Mouse (Mus musculus) liver, postnatal 0 days (tissue): ENCODE data around the gene Hoxc12.

Experiments used
- CTCF ChIP-seq: sonication (generic); IDR thresholded peaks from 2 replicates; pipeline ENCODE4 v1.5.1; 2016; ENCODE audit warnings: antibody characterized with exemption, low read depth
- EP300 ChIP-seq: IDR thresholded peaks from 2 replicates; pipeline ENCODE4 v1.6.1; 2016; ENCODE audit warnings: antibody characterized with exemption, low read depth, mild to moderate bottlenecking

DNA sequence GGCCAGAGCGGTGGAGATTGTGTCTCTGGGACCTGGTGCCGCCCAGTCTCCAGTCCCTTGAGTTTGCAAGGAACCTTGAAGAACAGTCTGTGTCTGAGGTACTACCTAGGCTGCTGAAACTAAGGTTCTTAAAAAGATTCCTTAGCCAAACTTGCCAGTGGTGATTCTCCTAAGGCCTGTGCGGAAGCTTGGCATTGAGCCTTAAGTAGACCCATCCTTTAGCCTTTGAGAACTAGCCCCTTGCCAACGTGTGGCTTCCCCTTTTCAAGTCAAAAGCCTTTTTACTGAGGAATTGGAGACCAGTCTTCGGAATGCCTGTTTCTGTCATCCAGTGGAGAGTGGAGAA lies 6.9 kb downstream of the Hoxc12 start:
- TF ChIP-seq CTCF (no peak), EP300 (no peak)
